Mouse (Mus musculus) intestine, embryonic 15.5 days (tissue): Measurements from ENCODE around the gene Dlg1. TPM values are rescaled to one million over a fixed set of nuclear protein-coding genes. Genes with fewer than 3 reads are reported as not detected.

Source experiments
- ATAC-seq: fragments of 200-750 bp; cut with Nextera tagmentation; 2 replicates; pipeline ENCODE4 v1.8.0; 2017; ENCODE audit warnings: moderate TSS enrichment, moderate library complexity
- H3K27ac ChIP-seq: fragments of 300-500 bp; sonication (generic); 2 replicates; pipeline ENCODE4 v1.5.1; 2015; ENCODE audit warnings: mild to moderate bottlenecking, inconsistent platforms
- H3K27me3 ChIP-seq: fragments of 300-500 bp; sonication (generic); replicated peaks from 2 replicates; pipeline ENCODE4 v1.6.1; 2015; ENCODE audit warnings: inconsistent platforms
- H3K36me3 ChIP-seq: fragments of 300-500 bp; sonication (generic); 2 replicates; pipeline ENCODE4 v1.6.1; 2015; ENCODE audit warnings: inconsistent platforms
- H3K4me1 ChIP-seq: fragments of 300-500 bp; sonication (generic); replicated peaks from 2 replicates; pipeline ENCODE4 v1.6.1; 2015; ENCODE audit warnings: inconsistent platforms
- H3K4me2 ChIP-seq: fragments of 300-500 bp; sonication (generic); replicated peaks from 2 replicates; pipeline ENCODE4 v1.6.1; 2015; ENCODE audit warnings: mild to moderate bottlenecking, inconsistent platforms
- H3K4me3 ChIP-seq: fragments of 300-500 bp; sonication (generic); replicated peaks from 2 replicates; pipeline ENCODE4 v1.5.1; 2015; ENCODE audit warnings: inconsistent platforms
- H3K9ac ChIP-seq: fragments of 300-500 bp; sonication (generic); 2 replicates; pipeline ENCODE4 v1.6.1; 2015; ENCODE audit warnings: inconsistent platforms
- H3K9me3 ChIP-seq: fragments of 300-500 bp; sonication (generic); 2 replicates; pipeline ENCODE4 v1.6.1; 2016; ENCODE audit warnings: inconsistent platforms
- WGBS: fragments of 180-500 bp; shearing (Covaris S2); methylation state at CpG from one replicate; pipeline ENCODE4 v1.1.7; 2015; 5-methylcytosine and 5-hydroxymethylcytosine counted together
- polyA plus RNA-seq: library from polyadenylated mRNA; unstranded; fragments of >200 nt; fragmentation: Nextera tagmentation; extraction: Ambion mirVana; gene quantifications from 2 replicates; pipeline ENCODE4 v1.2.1, GENCODE M21; 2015

The Dlg1 gene
- polyA plus RNA-seq, 1 experiment from 2014 or later: 18.6 TPM

GRCm38 (mm10) chr16:31658539-31659334 is 4.5 kb upstream of the Dlg1 start:
- WGBS: 57% methylated on average over 6 of the region's 6 CpGs
- no peak overlapping the region for H3K4me2 ChIP-seq

GRCm38 (mm10) chr16:31659453-31659852 is 3.8 kb upstream of the Dlg1 start:
- no peak overlapping the region for H3K9ac ChIP-seq
- no peaks in the 10 kb centered on the region for H3K36me3 ChIP-seq
- H3K4me2 ChIP-seq: no peak overlapping the region
- no peak for ATAC-seq
- WGBS: 80% methylated on average over 5 of the region's 5 CpGs
- H3K4me1 ChIP-seq: no peaks in the 10 kb centered on the region
- no peaks in the 10 kb centered on the region for H3K9me3 ChIP-seq
- no peak overlapping the region for H3K4me3 ChIP-seq
- no peaks in the 10 kb centered on the region for H3K27me3 ChIP-seq
- H3K27ac ChIP-seq: no peak overlapping the region

More at GRCm38 (mm10) chr16:31658539-31659334, 4.5 kb upstream of the Dlg1 start:
- Histone ChIP-seq H3K9ac (no peak overlapping the region), H3K4me1 (no peaks in the 10 kb centered on the region), H3K27ac (no peak overlapping the region), H3K4me3 (no peak overlapping the region), H3K9me3 (no peaks in the 10 kb centered on the region), H3K36me3 (no peaks in the 10 kb centered on the region), H3K27me3 (no peaks in the 10 kb centered on the region)
- no peak for ATAC-seq

GRCm38 (mm10) chr16:31662556-31663378 is 476 bp upstream of the Dlg1 start:
- Histone ChIP-seq H3K4me2 (peak overlapping the region; percentile 67), H3K27me3 (no peaks in the 10 kb centered on the region), H3K4me3 (peak overlapping the region; percentile 99), H3K36me3 (no peaks in the 10 kb centered on the region), H3K9me3 (no peaks in the 10 kb centered on the region), H3K27ac (peak overlapping the region; percentile 94), H3K9ac (peak overlapping the region; percentile 94), H3K4me1 (0 out of 2 replicates have a peak, but pooled peaks cover 7% of the 10 kb centered on the region)
- no peak for ATAC-seq
- WGBS: 11% methylated on average over 22 of the region's 22 CpGs

- 0% methylated on average over 17 of the region's 36 CpGs for WGBS
- H3K9ac ChIP-seq: peak overlapping the region; percentile 94
- H3K36me3 ChIP-seq: no peaks in the 10 kb centered on the region
- H3K9me3 ChIP-seq: no peaks in the 10 kb centered on the region
- H3K4me1 ChIP-seq: 0 out of 2 replicates have a peak, but pooled peaks cover 7% of the 10 kb centered on the region
- H3K4me3 ChIP-seq: peak overlapping the region; percentile 99
- H3K27ac ChIP-seq: peak overlapping the region; percentile 94
- H3K4me2 ChIP-seq: peak overlapping the region; percentile 67
- peak; percentile 77 for ATAC-seq
- H3K27me3 ChIP-seq: no peaks in the 10 kb centered on the region
These were observed 999 bp downstream of the Dlg1 start for GRCm38 (mm10) chr16:31664287-31664597.

GRCm38 (mm10) chr16:31672202-31672601 is 9.0 kb downstream of the Dlg1 start:
- H3K4me1 ChIP-seq: no peaks in the 10 kb centered on the region
- H3K36me3 ChIP-seq: 0 out of 2 replicates have a peak, but pooled peaks cover 4% of the 10 kb centered on the region
- H3K9me3 ChIP-seq: no peaks in the 10 kb centered on the region
- no peak overlapping the region for H3K4me2 ChIP-seq
- H3K27ac ChIP-seq: no peak overlapping the region
- no peak for ATAC-seq
- no peak overlapping the region for H3K9ac ChIP-seq
- H3K4me3 ChIP-seq: no peak overlapping the region
- 86% methylated on average over 1 of the region's 1 CpGs for WGBS
- H3K27me3 ChIP-seq: no peaks in the 10 kb centered on the region

- no peak for ATAC-seq
- Histone ChIP-seq H3K4me2 (no peak overlapping the region), H3K9ac (no peak overlapping the region), H3K27ac (no peak overlapping the region), H3K36me3 (no peaks in the 10 kb centered on the region), H3K4me3 (no peak overlapping the region), H3K9me3 (no peaks in the 10 kb centered on the region), H3K27me3 (no peaks in the 10 kb centered on the region), H3K4me1 (no peaks in the 10 kb centered on the region)
- WGBS: 87% methylated on average over 4 of the region's 4 CpGs
These were observed 14.2 kb downstream of the Dlg1 start for GRCm38 (mm10) chr16:31677463-31677862.

GRCm38 (mm10) chr16:31682291-31682690 is 19.0 kb downstream of the Dlg1 start:
- H3K4me1 ChIP-seq: 0 out of 2 replicates have a peak, but pooled peaks cover 3% of the 10 kb centered on the region
- H3K27ac ChIP-seq: no peak overlapping the region
- H3K9me3 ChIP-seq: no peaks in the 10 kb centered on the region
- no peaks in the 10 kb centered on the region for H3K27me3 ChIP-seq
- WGBS: 92% methylated on average over 6 of the region's 6 CpGs
- no peak overlapping the region for H3K4me3 ChIP-seq
- H3K9ac ChIP-seq: no peak overlapping the region
- H3K36me3 ChIP-seq: no peaks in the 10 kb centered on the region
- H3K4me2 ChIP-seq: no peak overlapping the region
- ATAC-seq: no peak

GRCm38 (mm10) chr16:31683670-31684430 is 20.6 kb downstream of the Dlg1 start:
- H3K9me3 ChIP-seq: no peaks in the 10 kb centered on the region
- H3K27me3 ChIP-seq: no peaks in the 10 kb centered on the region
- no peaks in the 10 kb centered on the region for H3K36me3 ChIP-seq
- no peak overlapping the region for H3K4me2 ChIP-seq
- no peak overlapping the region for H3K27ac ChIP-seq
- ATAC-seq: peak; percentile 39; the same call in 1 of the 2 replicates
- no peak overlapping the region for H3K9ac ChIP-seq
- no peak overlapping the region for H3K4me3 ChIP-seq
- WGBS: 73% methylated on average over 9 of the region's 9 CpGs
- 0 out of 2 replicates have a peak, but pooled peaks cover 3% of the 10 kb centered on the region for H3K4me1 ChIP-seq

GRCm38 (mm10) chr16:31684771-31685170 is 21.5 kb downstream of the Dlg1 start:
- H3K4me3 ChIP-seq: no peak overlapping the region
- H3K4me1 ChIP-seq: 0 out of 2 replicates have a peak, but pooled peaks cover 3% of the 10 kb centered on the region
- 81% methylated on average over 4 of the region's 4 CpGs for WGBS
- H3K27ac ChIP-seq: no peak overlapping the region
- no peaks in the 10 kb centered on the region for H3K36me3 ChIP-seq
- H3K9ac ChIP-seq: no peak overlapping the region
- no peak overlapping the region for H3K4me2 ChIP-seq
- no peaks in the 10 kb centered on the region for H3K9me3 ChIP-seq
- ATAC-seq: no peak
- H3K27me3 ChIP-seq: no peaks in the 10 kb centered on the region

- H3K4me3 ChIP-seq: no peak overlapping the region
- no peak overlapping the region for H3K27ac ChIP-seq
- 0 out of 2 replicates have a peak, but pooled peaks cover 3% of the 10 kb centered on the region for H3K4me1 ChIP-seq
- no peaks in the 10 kb centered on the region for H3K36me3 ChIP-seq
- ATAC-seq: no peak
- H3K27me3 ChIP-seq: no peaks in the 10 kb centered on the region
- H3K4me2 ChIP-seq: no peak overlapping the region
- H3K9me3 ChIP-seq: no peaks in the 10 kb centered on the region
- H3K9ac ChIP-seq: no peak overlapping the region
These were observed 24.5 kb downstream of the Dlg1 start for GRCm38 (mm10) chr16:31687766-31688165.

GRCm38 (mm10) chr16:31695286-31696020 is 32.2 kb downstream of the Dlg1 start:
- 48% methylated on average over 11 of the region's 11 CpGs for WGBS
- no peaks in the 10 kb centered on the region for H3K36me3 ChIP-seq
- H3K9me3 ChIP-seq: no peaks in the 10 kb centered on the region
- peaks cover 8% of the 10 kb centered on the region for H3K4me1 ChIP-seq
- no peak for ATAC-seq
- no peak overlapping the region for H3K9ac ChIP-seq
- no peaks in the 10 kb centered on the region for H3K27me3 ChIP-seq
- H3K4me3 ChIP-seq: no peak overlapping the region
- peak overlapping the region; percentile 17; the same call in 1 of the 2 replicates for H3K4me2 ChIP-seq
- H3K27ac ChIP-seq: 0 out of 2 replicates have a peak overlapping the region, but pooled peaks have one; percentile 9
